Mouse (Mus musculus): ENCODE results near the gene Alg14.

The Alg14 gene

DNA sequence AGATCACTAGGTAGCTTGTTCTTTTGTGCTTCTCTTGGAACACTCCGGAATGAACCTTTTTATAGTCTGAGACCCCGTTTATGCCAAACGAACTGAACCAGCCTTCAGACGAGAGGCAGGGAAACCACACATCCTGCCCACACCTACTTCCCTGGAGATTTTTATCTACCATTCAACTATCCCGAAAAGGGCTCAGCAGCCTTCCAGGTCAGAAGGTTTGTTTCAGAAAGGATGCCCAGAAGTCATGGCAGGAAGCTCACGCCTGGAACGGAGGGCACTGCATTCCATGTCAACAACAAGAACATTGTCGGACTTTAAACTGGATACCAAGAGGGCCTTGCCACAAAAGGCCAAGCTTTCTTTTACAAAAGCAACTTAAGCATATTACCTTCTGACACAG is 73.6 kb downstream of the Alg14 start:
- in situ Hi-C loops (cut with MboI), result no loop called here

- in situ Hi-C loops (cut with MboI), result no loop called here
These were observed 77.0 kb downstream of the Alg14 start for GRCm38 (mm10) chr3:121368616-121369015.

- in situ Hi-C loops (cut with MboI), result no loop called here
These were observed 77.9 kb downstream of the Alg14 start for GRCm38 (mm10) chr3:121369517-121369916.

GRCm38 (mm10) chr3:121370301-121370700 is 78.7 kb downstream of the Alg14 start:
- in situ Hi-C loops (cut with MboI), result no loop called here

GRCm38 (mm10) chr3:121370830-121371526 is 79.4 kb downstream of the Alg14 start:
- in situ Hi-C loops (cut with MboI), result no loop called here

DNA sequence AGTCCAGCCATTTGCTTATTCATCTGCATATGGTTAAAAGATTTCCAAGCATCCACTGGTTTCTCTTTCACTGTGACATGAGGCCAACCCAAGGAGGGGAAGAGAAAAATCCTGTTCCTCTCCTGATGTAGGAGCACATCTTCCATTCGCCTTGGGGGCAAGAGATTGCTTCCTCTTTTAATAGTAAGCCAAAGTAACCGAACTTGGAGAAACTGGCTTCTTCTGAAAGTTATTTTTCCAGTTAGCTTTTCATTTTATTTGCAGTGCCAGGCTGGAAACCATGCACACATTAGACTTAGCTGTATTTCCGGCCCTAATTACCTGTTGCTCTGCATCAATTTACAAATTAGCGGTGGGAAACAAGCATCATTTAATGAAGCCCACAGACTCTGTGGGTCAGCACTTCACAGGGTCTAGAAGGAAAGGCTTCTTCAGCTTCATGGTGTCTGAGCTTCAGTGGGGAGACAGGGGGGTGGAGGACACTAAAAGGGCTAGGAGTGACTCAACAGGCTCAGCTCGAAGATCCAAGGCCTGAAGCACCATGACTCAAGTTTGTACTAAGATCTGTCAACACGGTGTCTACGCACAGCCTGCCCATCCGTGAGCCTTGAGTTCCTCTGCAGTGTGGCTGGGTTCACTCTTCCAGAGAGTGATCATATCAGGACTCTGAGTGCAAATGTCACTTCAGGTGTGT is 80.1 kb downstream of the Alg14 start:
- in situ Hi-C loops (cut with MboI), result no loop called here

DNA sequence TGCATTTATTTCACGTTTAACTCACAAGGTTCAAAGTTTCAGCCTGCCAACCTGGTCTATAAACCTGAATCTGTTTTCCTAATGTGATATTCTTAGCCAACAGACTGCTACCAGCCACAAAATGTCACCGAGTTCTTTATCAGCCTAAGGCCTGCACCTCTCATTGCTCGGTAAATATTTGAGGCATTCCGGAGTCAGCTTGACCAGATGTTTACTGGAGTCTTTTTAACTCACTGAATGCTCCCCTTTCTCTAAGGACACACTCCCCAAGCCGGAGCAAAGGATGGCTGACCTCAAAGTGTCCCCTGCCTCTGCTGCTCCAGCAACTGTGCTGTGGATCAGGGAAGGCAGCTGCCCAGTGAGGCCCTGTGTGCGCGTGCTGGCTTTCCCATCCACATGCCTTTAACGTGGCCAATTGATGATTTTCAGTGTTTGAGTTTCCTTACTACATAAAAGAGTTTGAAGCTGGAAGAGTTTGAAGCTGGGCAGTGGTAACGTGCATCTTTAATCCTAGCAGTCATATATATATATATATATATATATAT is 82.4 kb downstream of the Alg14 start:
- in situ Hi-C loops (cut with MboI), result no loop called here

- in situ Hi-C loops (cut with MboI), result no loop called here
These were observed 84.1 kb downstream of the Alg14 start for GRCm38 (mm10) chr3:121375541-121376129.

- in situ Hi-C loops (cut with MboI), result no loop called here
These were observed 87.4 kb downstream of the Alg14 start for GRCm38 (mm10) chr3:121378708-121379612.

DNA sequence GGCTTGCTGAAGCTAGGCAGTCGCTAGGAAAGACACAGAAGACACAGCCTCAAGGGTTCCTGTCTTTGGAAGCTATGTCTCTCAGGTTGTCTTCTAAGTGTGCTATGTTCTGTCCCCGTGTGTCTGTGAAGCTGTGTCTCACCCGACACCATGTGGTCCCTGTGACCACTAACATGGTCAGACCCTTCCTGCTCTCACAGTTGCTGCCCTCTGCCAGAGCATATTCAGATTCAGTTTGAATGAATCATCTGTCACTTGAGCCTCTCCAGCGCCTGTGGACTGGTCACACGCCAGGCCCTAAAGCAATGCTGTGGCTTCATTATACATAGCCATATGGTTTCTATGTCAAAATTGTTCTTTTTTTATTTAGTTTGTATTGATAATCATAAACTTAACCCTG is 88.1 kb downstream of the Alg14 start:
- in situ Hi-C loops (cut with MboI), result no loop called here

DNA sequence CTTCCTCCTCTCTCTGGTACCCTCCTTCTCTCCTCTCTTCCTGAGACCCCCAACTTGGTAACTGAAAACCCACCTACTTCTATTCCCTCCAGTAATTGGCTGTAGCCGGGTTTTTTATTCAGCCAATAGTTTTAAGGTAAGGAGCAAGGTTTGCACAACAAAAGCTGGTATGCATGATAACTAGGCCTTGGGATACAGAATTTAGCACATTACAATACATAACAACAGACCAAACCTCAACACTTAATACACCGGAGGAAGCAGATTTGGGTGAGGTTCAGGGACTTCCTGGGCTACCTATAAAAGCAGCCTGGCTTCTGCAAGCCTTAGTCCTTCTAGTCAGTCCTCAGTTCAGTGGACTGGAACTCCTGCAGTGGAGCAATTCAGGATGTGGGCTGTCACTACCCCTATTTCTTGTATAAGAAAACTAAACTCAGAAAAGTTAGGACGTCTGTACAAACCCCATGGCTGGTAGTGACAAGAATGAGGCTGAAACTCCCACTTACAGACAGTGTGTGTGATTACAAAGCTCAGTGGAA is 96.0 kb downstream of the Alg14 start:
- in situ Hi-C loops (cut with MboI), result no loop called here

DNA sequence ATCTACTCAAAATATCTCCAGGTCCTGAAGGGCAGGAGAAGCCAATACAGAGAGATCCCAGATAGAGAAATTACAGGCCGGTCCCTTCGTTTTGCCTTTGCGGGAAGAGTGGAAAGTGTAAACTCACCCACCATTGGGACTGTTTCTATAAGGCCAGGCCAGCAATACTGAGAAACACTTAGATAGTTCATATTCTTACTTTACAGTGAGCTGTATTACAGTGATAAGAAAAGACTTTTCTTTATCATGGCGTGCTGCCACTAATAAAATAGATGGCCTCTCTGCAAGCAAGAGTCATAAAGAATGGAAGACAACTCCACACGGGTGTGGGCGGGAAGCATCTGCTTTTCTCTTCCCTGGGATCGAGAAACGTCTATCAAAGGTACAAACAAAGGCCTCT is 97.8 kb downstream of the Alg14 start:
- in situ Hi-C loops (cut with MboI), result no loop called here

GRCm38 (mm10) chr3:121389860-121390530 is 98.4 kb downstream of the Alg14 start:
- in situ Hi-C loops (cut with MboI), result no loop called here

DNA sequence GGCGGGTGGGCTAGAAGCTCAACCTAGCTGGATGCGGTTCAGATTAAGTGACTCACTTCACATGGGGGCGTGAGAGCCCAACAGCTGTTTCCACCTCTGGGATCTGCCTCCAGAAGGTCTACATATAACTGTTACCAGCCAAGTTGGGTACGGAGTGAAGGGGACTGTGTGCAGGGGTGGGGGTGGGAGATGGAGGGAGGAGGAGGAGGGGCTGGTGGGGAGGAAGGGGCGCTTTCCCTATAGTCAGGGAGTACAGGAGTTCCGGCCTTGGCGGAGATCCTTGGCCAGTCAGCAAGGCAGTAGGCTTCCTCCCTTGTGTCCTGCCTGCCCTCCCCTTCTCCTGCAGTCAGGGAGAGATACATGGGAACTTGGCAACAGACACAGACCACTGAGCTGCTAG is 99.2 kb downstream of the Alg14 start:
- in situ Hi-C loops (cut with MboI), result no loop called here

DNA sequence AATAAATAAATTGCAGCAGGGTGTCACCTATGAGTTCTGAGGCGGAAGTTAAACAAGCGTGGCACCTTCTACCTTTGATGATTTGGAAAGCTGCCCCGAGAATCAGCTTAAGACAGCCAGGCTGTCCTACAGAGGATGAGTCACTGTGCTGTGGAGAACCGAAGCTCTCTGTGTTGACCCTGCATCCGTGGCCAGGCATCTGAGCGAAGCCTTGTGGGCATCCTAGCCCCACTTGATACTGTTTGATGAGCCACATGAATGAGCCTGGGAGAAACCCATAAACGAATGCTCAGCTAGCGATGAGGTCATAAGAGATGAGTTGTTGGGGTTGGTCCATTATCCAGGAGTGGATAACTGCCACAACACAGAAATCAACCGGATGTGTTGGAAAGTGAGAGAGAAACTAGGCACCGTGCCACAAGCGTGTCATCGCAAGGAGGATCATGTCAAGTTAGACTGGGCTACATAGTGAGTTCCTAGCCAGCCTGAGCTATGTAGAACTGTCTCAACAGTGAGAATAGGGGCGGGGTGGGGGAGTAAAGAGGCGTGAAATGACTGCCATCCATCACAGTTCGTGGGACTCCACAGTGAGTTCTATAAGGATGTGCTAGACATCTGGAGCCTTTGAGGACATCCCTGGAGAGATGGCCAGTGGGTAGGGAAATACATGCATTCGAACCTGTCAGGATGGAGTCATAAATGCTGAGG is 104.2 kb downstream of the Alg14 start:
- in situ Hi-C loops (cut with MboI), result no loop called here

DNA sequence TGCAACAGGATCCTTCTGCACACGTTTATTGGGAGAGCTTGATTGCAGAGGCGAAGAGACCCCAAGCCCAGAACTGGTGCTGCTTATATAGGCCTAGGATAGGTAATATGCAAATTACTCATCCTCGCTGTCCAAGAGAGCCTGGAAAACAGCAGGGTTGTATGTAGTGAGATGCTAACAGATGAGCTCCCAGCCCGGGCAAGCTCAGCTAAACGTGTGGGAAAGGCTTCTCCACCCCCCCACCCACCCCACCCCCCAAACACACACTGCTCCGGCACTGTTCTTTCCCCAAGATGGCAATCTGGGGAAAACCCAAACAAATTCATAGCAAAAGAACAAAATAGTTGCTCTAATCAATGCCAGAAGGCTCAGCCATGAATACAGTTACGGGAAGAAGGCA is 105.0 kb downstream of the Alg14 start:
- in situ Hi-C loops (cut with MboI), result no loop called here

DNA sequence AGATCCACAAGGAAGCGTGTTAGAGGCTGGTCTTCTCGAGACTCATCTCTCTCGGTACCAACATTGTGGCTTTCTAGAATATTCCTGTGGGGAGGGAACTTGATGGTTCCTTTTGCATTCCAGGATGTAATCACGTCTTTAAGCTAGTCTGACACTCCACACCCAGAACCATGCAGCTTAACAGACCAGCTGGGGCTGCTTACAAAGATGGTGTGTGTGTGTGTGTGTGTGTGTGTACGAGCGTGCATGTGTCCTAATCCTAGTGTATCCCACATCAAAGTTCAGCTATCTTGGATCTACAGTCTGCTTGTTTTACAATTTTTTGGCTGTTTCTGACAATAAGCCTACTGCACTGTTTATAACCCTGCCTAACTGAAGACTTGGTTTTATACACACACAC is 105.4 kb downstream of the Alg14 start:
- in situ Hi-C loops (cut with MboI), result no loop called here

DNA sequence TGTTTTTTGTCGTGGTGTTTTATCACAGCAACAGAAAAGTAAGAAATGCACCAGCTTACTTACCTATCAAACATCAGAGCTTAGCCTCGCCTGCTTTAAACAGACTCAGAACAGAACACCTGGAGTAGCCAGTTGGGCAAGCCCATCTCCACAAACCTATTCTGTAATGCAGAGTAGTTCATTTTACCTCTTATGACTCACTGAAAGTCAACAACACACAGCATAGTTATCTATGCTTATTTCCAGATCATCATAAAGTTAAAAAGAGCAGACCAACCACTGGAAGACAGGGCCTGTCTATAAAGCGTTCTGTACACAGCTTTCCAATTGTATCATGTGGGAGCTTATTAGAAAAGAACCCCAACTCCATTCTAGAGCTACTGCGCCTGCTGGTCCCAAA is 109.8 kb downstream of the Alg14 start:
- in situ Hi-C loops (cut with MboI), result no loop called here

DNA sequence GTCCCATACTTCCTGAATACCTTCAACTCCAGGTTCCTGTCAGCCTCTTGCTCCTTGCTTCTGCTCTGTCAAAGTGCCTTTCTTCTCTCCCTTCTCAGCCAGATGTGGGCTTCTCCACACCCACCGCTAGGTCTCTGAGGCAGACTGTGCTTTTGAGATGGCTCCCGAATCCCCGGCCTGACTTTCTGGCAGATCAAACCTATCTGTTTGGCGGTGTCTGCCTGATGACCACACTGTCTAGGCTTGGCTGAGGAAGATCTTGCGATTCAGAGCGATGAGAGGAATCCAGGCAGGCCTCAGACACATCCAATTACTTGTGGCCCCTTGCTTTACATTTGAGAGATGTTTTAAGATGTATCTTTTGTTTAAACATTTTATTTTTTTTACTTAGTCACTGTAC is 110.5 kb downstream of the Alg14 start:
- in situ Hi-C loops (cut with MboI), result no loop called here

GRCm38 (mm10) chr3:121403449-121403848 is 111.9 kb downstream of the Alg14 start:
- in situ Hi-C loops (cut with MboI), result no loop called here

- in situ Hi-C loops (cut with MboI), result no loop called here
These were observed 113.5 kb downstream of the Alg14 start for GRCm38 (mm10) chr3:121405101-121405500.
